Mouse (Mus musculus) forebrain, embryonic 15.5 days (tissue): ENCODE measurements around the gene Endog. TPM values are rescaled to one million over a fixed set of nuclear protein-coding genes. Genes with fewer than 3 reads are reported as not detected.

Experiments used
- ATAC-seq: fragments of 200-750 bp; cut with Nextera tagmentation; replicated peaks from 2 replicates; pipeline ENCODE4 v1.8.0; 2017; ENCODE audit warnings: mild to moderate bottlenecking, moderate TSS enrichment, moderate library complexity
- H3K27ac ChIP-seq: fragments of 300-500 bp; sonication (generic); replicated peaks from 2 replicates; pipeline ENCODE4 v1.5.1; 2015; ENCODE audit warnings: mild to moderate bottlenecking, inconsistent platforms
- H3K27me3 ChIP-seq: fragments of 300-500 bp; sonication (generic); 2 replicates; pipeline ENCODE4 v1.6.1; 2015; ENCODE audit warnings: inconsistent platforms
- H3K36me3 ChIP-seq: fragments of 300-500 bp; sonication (generic); 2 replicates; pipeline ENCODE4 v1.6.1; 2015; ENCODE audit warnings: mild to moderate bottlenecking, inconsistent platforms
- H3K4me1 ChIP-seq: fragments of 300-500 bp; sonication (generic); 2 replicates; pipeline ENCODE4 v1.6.1; 2015; ENCODE audit warnings: inconsistent platforms
- H3K4me2 ChIP-seq: fragments of 300-500 bp; sonication (generic); replicated peaks from 2 replicates; pipeline ENCODE4 v1.6.1; 2015; ENCODE audit warnings: mild to moderate bottlenecking, inconsistent platforms
- H3K4me3 ChIP-seq: fragments of 300-500 bp; sonication (generic); 2 replicates; pipeline ENCODE4 v1.5.1; 2015; ENCODE audit warnings: mild to moderate bottlenecking, inconsistent platforms
- H3K9ac ChIP-seq: fragments of 300-500 bp; sonication (generic); replicated peaks from 2 replicates; pipeline ENCODE4 v1.6.1; 2015; ENCODE audit warnings: mild to moderate bottlenecking, inconsistent platforms
- H3K9me3 ChIP-seq: fragments of 300-500 bp; sonication (generic); 2 replicates; pipeline ENCODE4 v1.6.1; 2016; ENCODE audit warnings: inconsistent platforms
- WGBS: fragments of 180-500 bp; shearing (Covaris S2); methylation state at CpG from one replicate; pipeline ENCODE4 v1.1.7; 2015; ENCODE audit warnings: mixed read lengths; 5-methylcytosine and 5-hydroxymethylcytosine counted together
- polyA plus RNA-seq: library from polyadenylated mRNA; unstranded; fragments of >200 nt; fragmentation: Nextera tagmentation; extraction: Ambion mirVana; gene quantifications from 2 replicates; pipeline ENCODE4 v1.2.1, GENCODE M21; 2015

The Endog gene
- polyA plus RNA-seq, 1 experiment from 2014 or later, result 14.7 TPM

DNA sequence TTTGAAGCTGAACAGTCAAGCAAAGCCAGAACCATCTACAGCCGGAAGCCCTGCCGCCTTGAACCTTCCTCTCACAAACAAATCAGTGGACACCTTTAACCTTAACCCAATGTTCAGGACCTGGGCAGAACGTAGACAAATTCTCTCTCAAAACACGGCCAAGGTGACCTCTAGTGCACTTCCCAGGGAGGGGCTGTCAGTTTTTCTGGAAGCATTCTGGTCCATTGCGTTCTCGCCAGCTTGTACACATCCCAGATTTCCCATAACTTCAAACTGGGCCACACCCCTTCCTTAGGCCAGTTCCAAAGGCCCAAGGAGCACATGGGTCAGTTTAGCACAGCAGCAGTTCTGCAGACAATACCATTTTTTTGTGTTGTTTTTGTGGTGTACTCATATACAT, 44.2 kb downstream of the Endog start:
- no peak overlapping the region for H3K4me2 ChIP-seq
- no peak for ATAC-seq
- no peaks in the 10 kb centered on the region for H3K4me1 ChIP-seq
- no peaks in the 10 kb centered on the region for H3K9me3 ChIP-seq
- no peak overlapping the region for H3K9ac ChIP-seq
- no peaks in the 10 kb centered on the region for H3K36me3 ChIP-seq
- H3K4me3 ChIP-seq, result no peak overlapping the region
- no peak overlapping the region for H3K27ac ChIP-seq
- no peaks in the 10 kb centered on the region for H3K27me3 ChIP-seq
- WGBS, result 82% methylated on average over 6 of the region's 6 CpGs

DNA sequence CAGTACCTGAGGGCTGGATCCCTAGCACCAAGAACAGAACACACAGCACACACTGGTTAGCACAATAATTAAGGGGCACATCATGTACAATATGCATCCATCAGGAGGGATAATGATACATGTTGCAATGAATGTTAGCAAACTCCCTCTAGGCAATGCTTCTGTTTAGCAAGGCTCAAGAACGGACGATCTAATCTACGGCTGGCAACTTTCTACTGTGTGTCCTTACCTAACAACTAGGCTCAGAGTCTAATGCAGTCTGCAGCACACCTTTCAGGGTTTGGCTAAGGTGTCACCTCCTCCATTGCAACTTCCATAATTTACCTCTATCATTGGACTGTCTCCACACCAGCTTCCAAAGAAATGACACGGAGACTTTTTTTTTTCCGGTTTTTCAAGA, 45.0 kb downstream of the Endog start:
- Histone ChIP-seq H3K27me3 (no peaks in the 10 kb centered on the region), H3K27ac (no peak overlapping the region), H3K4me2 (no peak overlapping the region), H3K36me3 (no peaks in the 10 kb centered on the region), H3K9me3 (no peaks in the 10 kb centered on the region), H3K4me3 (no peak overlapping the region), H3K4me1 (no peaks in the 10 kb centered on the region), H3K9ac (no peak overlapping the region)
- WGBS, result 95% methylated on average over 5 of the region's 5 CpGs
- no peak for ATAC-seq

Other genes with a start within 250 kb of the Endog start
- gene Gle1, start 236.1 kb upstream of the Endog start, polyA plus RNA-seq, result 92.6 and 95.7 TPM in 2 replicates
- gene Sptan1, start 205.9 kb upstream of the Endog start, polyA plus RNA-seq, result 224 and 227 TPM in 2 replicates
- 70.1 and 76.2 TPM in 2 replicates for gene Wdr34, start 122.6 kb upstream of the Endog start, polyA plus RNA-seq
- gene Set, start 114.1 kb upstream of the Endog start, polyA plus RNA-seq, result 445 and 449 TPM in 2 replicates
- 3.5 and 3.9 TPM in 2 replicates for gene Pkn3, start 93.8 kb upstream of the Endog start, polyA plus RNA-seq
- gene Zdhhc12, start 77.8 kb upstream of the Endog start, polyA plus RNA-seq, result 16.7 and 18.6 TPM in 2 replicates
- 14.5 and 15.0 TPM in 2 replicates for gene Zer1, start 46.9 kb upstream of the Endog start, polyA plus RNA-seq
- 9.7 and 10.9 TPM in 2 replicates for gene Tbc1d13, start 37.7 kb upstream of the Endog start, polyA plus RNA-seq
- gene Spout1, start 7.0 kb downstream of the Endog start, polyA plus RNA-seq, result 62.4 and 63.3 TPM in 2 replicates
- gene Kyat1, start 34.4 kb downstream of the Endog start, polyA plus RNA-seq, result 14.3 and 15.7 TPM in 2 replicates
- gene Lrrc8a, start 66.2 kb downstream of the Endog start, polyA plus RNA-seq, result 57.6 and 58.2 TPM in 2 replicates
- gene Gm28035, start 69.1 kb downstream of the Endog start, polyA plus RNA-seq, result 0.64 and 0.70 TPM in 2 replicates
- gene Phyhd1, start 94.7 kb downstream of the Endog start, polyA plus RNA-seq, result 7.9 and 8.5 TPM in 2 replicates
- not detected in 2 replicates for gene Gm28038, start 109.5 kb downstream of the Endog start, polyA plus RNA-seq
- gene Dolk, start 114.8 kb downstream of the Endog start, polyA plus RNA-seq, result 31.4 and 34.1 TPM in 2 replicates
- 22.0 and 23.5 TPM in 2 replicates for gene Nup188, start 114.9 kb downstream of the Endog start, polyA plus RNA-seq
- 160 and 165 TPM in 2 replicates for gene Sh3glb2, start 187.8 kb downstream of the Endog start, polyA plus RNA-seq
- gene Miga2, start 192.7 kb downstream of the Endog start, polyA plus RNA-seq, result 27.2 and 27.6 TPM in 2 replicates
- gene Dolpp1, start 220.8 kb downstream of the Endog start, polyA plus RNA-seq, result 60.0 and 60.3 TPM in 2 replicates
- gene Crat, start 244.3 kb downstream of the Endog start, polyA plus RNA-seq, result 20.5 and 22.6 TPM in 2 replicates
- gene Ptpa, start 244.5 kb downstream of the Endog start, polyA plus RNA-seq, result 146 and 152 TPM in 2 replicates